Mouse (Mus musculus) lung, adult 2 months (tissue): ENCODE data around the gene Cdk13. TPM values are rescaled to one million over a fixed set of nuclear protein-coding genes. Genes with fewer than 3 reads are reported as not detected.
A peak's percentile ranks its signal among the peaks of the same experiment; 100 is the strongest.

Experiments used
- DNase-seq: peaks from one replicate; pipeline ENCODE4 v3.0.0; 2022
- H3K4me1 ChIP-seq: fragments of 200-500 bp; 2 replicates; pipeline ENCODE4 v1.6.1; 2011; ENCODE audit warnings: low read length; ENCODE audit not compliant: control insufficient read depth, insufficient read depth
- H3K4me3 ChIP-seq: fragments of 200-500 bp; replicated peaks from 2 replicates; pipeline ENCODE3; 2011; ENCODE audit warnings: low read depth, mild to moderate bottlenecking, control low read depth, low read length; ENCODE audit errors: extremely low read depth
- CTCF ChIP-seq: fragments of 200-500 bp; IDR thresholded peaks from 2 replicates; pipeline ENCODE4 v1.5.1; 2011; ENCODE audit warnings: mild to moderate bottlenecking, low read length, control low read depth; ENCODE audit not compliant: insufficient read depth
- POLR2A ChIP-seq: fragments of 200-500 bp; IDR thresholded peaks from 2 replicates; pipeline ENCODE4 v1.6.1; 2011; ENCODE audit warnings: low read depth, mild to moderate bottlenecking, control low read depth, low read length, borderline replicate concordance; ENCODE audit errors: extremely low read depth
- WGBS: fragments of 180-500 bp; shearing (Covaris S2); methylation state at CpG from one replicate; pipeline ENCODE4 v1.1.7; 2018; 5-methylcytosine and 5-hydroxymethylcytosine counted together
- polyA plus RNA-seq: library from polyadenylated mRNA; depleted of rRNA; stranded (reverse); fragments of >200 nt; gene quantifications from 2 replicates; pipeline ENCODE4 v1.2.3, GENCODE M21; 2012

Cdk13 gene
- polyA plus RNA-seq, 1 experiment, result 37.2 TPM

DNA sequence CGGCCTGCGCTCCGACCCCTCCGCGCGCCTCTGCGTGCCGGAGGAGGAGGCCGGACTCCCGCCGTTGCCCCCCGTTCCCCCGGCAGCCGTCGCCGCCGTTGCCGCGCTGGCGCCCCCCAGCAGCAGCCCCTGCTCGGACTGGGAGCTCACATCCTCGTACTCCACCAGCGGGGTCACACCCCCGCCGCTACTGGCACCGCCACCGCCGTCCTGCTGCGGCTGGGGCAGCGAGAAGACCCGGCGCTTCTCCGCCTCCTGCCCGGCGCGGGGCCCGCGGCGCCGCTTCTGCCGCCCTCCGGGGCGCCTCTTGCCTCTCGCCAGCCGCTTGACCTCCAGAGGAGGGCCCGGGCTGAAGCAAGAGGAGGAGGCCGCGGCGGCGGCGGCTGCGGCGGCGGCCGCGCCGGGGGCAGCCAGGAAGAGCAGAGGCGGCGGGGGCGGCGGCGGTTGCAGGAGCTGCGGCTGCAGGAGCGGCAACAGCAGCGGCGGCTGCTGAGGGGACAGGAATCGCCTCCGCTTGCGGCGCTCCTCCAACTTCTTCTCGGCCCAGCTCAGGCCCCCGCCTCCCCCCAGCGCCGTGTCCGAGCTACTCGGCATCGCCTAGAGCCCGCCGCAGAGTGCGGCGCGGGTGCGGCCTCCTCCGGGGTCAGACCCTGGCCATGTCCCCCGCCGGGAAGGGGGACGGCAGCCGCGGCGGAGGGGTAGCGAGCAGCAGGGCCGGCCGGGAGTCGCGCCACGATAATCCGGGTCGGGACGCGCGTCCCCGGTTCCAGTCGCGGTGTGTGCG, 647 bp downstream of the Cdk13 start:
- Histone ChIP-seq H3K4me3 (peak overlapping the region; percentile 66), H3K4me1 (peaks cover 7% of the 10 kb centered on the region)
- 1% methylated on average over 94 of the region's 105 CpGs for WGBS
- DNase-seq, result peak; percentile 60
- TF ChIP-seq POLR2A (no peak), CTCF (no peak)

DNA sequence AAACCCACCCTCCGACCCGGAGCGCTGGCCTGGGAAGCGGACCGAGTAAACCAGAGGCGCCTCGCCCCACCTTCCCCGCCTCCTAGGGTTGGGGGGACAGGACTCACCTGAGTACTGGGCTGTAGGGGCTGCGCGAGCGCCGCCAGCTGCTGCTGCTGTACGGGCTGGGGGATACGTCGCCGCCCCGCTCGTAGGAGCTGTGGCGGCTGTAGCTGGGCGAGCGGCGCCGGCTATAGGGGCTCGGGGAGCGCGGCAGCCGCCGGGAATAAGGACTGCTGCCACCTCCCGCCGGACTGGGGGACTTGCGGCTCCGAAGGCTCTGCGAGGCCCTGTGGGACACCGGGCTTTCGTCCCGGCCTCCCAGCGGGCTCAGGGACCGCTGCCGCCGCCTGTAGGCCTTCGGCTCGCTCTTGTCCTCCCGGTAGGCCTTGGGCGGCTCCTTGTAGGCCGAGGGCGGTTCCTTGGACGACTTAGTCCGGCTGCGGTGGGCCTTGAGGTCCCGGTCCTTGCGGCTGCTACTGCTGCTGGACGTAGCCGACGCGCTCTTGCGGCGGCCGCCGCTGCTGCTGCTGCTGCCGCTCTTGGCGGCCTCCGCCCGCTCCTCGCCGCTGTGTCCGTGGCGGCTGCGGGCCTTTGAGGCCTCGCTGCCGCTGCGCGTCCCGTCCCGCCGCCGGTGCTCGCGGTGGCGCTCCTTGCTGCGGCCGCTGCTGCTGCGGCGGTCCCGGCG, 1.4 kb downstream of the Cdk13 start:
- peak; percentile 74 for DNase-seq
- no peak for TF ChIP-seq POLR2A
- TF ChIP-seq CTCF, result no peak
- under 1% methylated on average over 85 of the region's 85 CpGs for WGBS
- peak overlapping the region; percentile 66 for H3K4me3 ChIP-seq
- peaks cover 7% of the 10 kb centered on the region for H3K4me1 ChIP-seq

DNA sequence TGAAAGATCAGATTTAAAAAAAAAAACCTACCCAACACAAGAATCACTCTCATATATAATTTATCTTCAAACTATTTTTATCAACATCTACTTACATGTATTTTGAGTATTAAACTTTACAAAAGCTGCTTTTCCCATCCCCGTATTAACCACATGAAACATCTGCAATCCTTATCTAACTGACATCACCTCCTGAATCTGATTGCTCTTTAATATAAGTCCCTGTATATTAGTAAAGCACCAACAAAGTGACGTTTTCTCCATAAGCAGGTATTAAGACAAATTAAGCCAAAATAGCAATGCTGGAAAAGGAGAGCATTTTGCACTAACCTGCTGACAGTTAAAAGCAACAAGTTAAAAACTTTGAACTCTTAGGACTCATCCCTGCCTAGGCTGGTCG, 2.0 kb downstream of the Cdk13 start:
- H3K4me3 ChIP-seq, result peak overlapping the region; percentile 66
- TF ChIP-seq POLR2A, result no peak
- DNase-seq, result no peak
- H3K4me1 ChIP-seq, result peaks cover 7% of the 10 kb centered on the region
- WGBS, result 3% methylated on average over 3 of the region's 3 CpGs

DNA sequence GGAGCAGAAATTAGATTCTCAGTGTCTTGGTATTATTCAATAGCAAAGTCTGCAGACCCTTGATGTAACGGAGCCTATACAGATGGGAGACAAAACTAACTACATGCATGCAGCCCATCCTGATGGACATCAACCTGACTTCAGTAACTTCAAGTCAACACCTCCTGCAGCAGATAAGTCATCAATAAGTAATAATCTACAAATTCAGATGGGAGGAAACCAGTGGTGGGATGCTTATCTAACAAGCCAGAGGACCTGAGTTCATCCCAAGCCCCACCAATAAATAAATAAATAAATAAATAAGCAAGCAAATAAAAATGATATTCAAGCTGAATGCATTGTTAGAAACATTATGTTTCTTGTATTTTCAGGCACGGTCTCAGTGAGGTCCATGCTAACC, 5.2 kb downstream of the Cdk13 start:
- DNase-seq, result no peak
- WGBS, result 74% methylated on average over 2 of the region's 2 CpGs
- Histone ChIP-seq H3K4me1 (peaks cover 10% of the 10 kb centered on the region), H3K4me3 (no peak overlapping the region)
- TF ChIP-seq CTCF, result no peak
- TF ChIP-seq POLR2A, result no peak

DNA sequence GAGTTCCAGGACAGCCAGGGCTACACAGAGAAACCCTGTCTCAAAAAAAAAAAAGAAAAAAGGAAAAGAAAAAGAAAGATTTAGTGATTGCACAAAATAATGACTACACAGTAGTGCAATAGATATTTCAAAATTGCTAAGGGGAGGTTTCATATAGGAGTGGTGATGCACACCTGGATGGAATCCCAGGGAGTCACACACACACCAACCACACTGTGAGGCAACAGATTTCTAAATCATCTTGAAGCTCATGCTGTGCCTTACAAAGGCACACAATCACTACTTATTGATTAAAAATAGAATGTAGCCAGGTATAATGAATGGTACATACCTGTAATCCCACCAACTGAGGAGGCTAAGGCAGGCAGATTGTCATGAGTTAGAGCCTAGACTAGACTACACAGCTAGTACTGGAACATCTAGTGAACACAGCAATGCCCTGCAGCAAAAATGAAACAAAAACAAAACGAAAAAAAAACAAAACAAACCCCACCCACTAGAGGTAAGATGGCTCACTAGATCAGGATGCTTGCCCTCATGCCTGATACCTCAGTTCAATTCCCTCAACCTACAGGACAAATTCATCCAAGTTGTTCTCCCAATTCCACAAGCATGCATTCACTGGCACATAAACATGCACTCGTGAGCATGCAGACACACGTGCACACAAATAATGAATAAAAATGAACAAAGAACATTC, 9.0 kb downstream of the Cdk13 start:
- DNase-seq, result no peak
- TF ChIP-seq CTCF (no peak), POLR2A (no peak)
- WGBS, result 75% methylated on average over 3 of the region's 3 CpGs
- Histone ChIP-seq H3K4me1 (peaks cover 5% of the 10 kb centered on the region), H3K4me3 (no peak overlapping the region)

DNA sequence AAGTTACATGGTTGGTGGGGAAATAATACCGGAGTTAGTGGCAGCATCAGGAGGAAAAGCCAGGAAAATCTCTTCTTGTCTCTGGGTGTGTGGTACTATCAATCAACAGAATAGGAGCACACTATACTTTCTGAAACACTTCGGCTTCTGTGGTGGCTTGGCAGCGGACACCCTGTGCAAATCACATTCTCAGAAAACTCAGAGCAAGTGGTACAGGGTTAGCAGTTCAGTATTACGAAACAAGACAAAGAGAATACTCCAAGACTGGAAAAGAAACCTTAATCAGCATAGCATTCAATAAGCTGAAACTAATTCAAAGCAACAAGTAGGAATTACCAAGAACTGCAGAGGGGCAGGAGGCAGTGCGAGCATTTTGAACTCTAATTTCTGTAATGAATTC, 21.3 kb downstream of the Cdk13 start:
- 60% methylated on average over 5 of the region's 5 CpGs for WGBS
- Histone ChIP-seq H3K4me1 (peaks cover 8% of the 10 kb centered on the region), H3K4me3 (no peak overlapping the region)
- DNase-seq, result no peak
- TF ChIP-seq CTCF (no peak), POLR2A (no peak)

DNA sequence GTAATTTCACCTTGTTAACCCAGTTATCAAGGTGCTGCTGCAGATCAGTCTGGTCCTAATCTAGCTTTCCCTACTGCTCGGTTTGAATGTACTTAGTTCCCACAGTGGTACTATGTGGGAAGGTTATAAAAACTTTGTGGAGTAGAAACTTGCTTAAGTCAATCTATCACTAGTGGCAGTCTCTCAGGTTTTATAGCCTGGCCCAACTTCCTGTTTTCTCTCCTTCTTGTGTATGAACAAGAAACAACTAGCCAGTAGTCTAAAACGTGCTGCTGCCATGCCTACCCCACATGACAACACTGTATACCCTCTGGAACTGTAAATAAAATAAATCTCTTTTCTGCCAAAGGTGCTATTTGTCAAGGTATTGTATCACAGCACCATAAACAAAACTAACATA, 25.0 kb downstream of the Cdk13 start:
- H3K4me1 ChIP-seq, result peaks cover 8% of the 10 kb centered on the region
- WGBS, result 48% methylated on average over 2 of the region's 2 CpGs
- DNase-seq, result no peak
- TF ChIP-seq POLR2A (no peak), CTCF (no peak)
- H3K4me3 ChIP-seq, result no peak overlapping the region

DNA sequence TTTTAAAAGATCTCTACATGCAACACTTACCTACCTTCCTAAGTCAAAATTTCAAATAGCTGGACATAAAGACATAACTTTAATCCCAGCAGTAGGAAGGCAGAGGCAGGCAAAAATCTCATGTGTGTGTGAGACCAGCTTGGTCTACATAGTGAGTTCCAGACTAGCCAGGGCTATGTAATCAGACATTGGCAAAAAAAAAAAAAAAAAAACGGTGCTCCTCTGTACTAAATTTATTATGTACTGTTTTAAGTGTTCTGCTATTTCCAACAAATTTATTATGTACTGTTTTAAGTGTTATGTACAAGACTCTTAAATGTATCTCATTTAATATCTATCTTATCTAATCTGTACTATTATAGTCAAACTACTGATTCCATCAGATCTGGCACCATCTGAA, 28.6 kb downstream of the Cdk13 start:
- Histone ChIP-seq H3K4me1 (peaks cover 2% of the 10 kb centered on the region), H3K4me3 (no peak overlapping the region)
- WGBS, result 65% methylated on average over 1 of the region's 1 CpGs
- TF ChIP-seq CTCF, result no peak
- no peak for TF ChIP-seq POLR2A
- no peak for DNase-seq

DNA sequence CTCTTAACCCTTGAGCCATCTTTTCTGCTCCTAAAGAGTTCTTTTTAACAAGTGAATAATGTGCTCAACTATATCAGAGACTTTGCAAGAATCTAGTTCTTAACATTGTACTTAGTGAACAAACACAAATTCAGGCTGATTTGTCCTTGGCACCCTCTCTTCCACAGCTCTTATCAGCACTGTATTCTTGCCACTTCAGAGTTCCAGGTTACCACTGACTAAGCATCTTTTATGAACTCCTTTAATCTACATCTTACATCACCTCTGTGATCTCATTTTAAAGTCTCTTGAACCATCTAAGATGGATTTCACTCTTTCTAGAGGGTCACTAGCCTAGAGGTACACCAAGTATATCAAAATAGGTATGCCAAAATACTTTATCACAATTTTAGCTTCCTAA, 29.5 kb downstream of the Cdk13 start:
- no peak for DNase-seq
- TF ChIP-seq POLR2A (no peak), CTCF (no peak)
- Histone ChIP-seq H3K4me1 (peaks cover 2% of the 10 kb centered on the region; the same call in 1 of the 2 replicates), H3K4me3 (no peak overlapping the region)
